Mouse (Mus musculus): ENCODE results near the gene Rtraf. TPM values are rescaled to one million over a fixed set of nuclear protein-coding genes. Genes with fewer than 3 reads are reported as not detected.
A peak's percentile ranks its signal among the peaks of the same experiment; 100 is the strongest.

Gene Rtraf
- total RNA-seq, 2 experiments from 2014 or later: 55.3 to 58.1 TPM

DNA sequence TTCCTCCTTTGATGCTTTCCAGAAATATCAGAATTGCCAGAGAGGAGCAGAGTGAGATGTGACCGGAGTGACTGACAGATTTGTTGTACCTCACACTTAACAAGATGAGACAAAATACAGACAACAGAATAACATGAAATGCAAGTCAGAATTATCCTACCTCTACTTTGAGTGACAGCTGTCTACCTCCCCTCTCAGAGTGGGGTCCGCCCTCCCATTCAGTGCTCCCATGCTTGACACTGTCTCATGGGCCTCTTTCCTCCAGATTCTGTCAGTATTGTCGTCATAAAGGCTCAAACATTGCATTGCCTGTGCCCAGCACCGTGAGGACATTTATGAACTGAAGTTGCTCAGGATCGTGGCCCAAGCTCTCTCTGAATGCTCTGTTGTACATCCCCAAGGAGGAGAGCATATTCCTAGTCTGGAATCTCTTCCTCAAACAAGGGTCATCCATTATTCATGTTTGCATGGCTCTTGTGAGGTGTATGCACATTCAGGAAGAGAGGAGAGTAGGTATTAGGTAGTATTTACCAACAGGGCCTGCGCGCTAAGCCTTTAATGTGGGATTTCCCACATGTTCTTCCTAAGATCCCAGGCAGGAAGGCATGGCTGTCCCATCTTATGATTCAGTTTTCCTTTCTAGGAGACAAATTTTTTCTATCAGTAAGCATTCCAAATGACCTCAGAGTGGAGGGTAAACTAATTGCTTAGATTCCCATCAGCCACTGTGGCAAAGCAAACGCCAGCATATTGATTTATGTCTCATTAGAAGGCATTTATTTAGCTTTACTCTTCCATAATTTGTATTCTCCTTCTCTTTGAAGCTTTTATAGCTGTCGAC lies 57.9 kb downstream of the Rtraf start:
- no peak for DNase-seq (ENCODE audit: extremely low spot score in 1 of 2, low spot score in 2 of 2)
- intact Hi-C loops (cut with DNase I): no loop called here

DNA sequence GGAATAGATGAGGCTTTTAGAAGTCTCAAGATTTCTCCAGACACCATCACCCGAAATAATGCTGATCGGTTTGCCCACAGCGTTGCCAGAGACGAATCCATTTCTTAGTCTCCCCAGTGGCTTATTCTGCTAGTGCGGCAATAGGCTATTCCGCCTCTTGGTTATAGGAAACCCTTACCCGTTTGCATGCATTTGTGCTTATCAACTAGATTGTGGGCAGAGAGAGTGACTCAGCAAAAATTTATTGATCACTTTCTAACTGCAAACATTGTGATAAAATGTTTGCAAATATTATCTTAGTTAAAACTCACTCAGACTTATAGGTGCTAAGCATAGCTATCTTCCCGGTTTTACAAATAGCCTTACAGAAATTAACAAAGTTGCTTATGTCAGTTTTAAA lies 59.3 kb downstream of the Rtraf start:
- no peak for DNase-seq (ENCODE audit: extremely low spot score in 1 of 2, low spot score in 2 of 2)
- intact Hi-C loops (cut with DNase I): no loop called here

DNA sequence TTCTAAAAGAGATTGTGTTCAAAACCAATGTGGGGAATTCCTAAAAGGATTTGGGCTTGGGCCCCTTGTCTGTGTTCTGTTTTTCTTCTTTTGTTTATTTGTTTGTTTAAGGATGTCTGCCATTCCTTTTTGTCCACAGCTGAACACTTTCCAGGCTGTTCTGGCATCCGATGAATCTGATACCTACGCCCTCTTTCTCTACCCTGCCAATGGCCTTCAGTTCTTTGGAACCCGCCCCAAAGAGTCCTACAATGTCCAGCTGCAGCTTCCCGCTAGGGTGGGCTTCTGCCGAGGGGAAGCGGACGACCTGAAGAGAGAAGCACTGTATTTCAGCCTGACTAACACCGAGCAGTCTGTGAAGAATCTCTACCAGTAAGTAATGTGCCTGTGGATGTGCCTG lies 60.1 kb downstream of the Rtraf start:
- intact Hi-C loops (cut with DNase I): no loop called here
- DNase-seq (ENCODE audit: extremely low spot score in 1 of 2, low spot score in 2 of 2): peak in 1 of 2 experiments; percentile 56

DNA sequence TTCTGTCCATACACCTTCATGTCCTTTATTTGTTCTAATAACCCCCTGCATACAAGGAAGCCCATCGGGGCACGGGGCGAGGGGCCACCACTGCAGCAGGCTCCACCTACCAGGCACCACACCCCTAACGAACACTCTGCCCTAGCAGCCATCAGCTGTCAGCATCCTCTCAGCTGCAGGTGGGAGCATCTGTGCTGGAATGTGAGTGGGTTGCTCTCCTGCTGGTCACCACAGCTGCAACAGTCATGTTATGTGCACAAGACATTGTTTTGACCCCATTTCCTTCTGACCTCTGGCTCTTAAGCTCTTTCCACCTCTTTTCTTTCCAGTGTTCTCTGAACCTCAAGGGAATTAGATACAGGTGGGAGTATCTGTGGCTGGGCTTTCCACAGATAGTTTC lies 61.6 kb downstream of the Rtraf start:
- intact Hi-C loops (cut with DNase I): no loop called here
- DNase-seq (ENCODE audit: extremely low spot score in 1 of 2, low spot score in 2 of 2): no peak

Other genes with a start within 250 kb of the Rtraf start
- 10 to 100 TPM; 12.2 to 12.6 TPM for gene Gm2237, start 238.7 kb downstream of the Rtraf start, total RNA-seq (2021)
- gene Gm5458, start 221.2 kb downstream of the Rtraf start, total RNA-seq (2021): not detected
- 10 to 100 TPM; 13.0 to 14.9 TPM for gene Nid2, start 72.6 kb downstream of the Rtraf start, total RNA-seq (2021)
- gene Gng2, start 153.8 kb upstream of the Rtraf start, total RNA-seq (2021): 100 to 1,000 TPM; 521 to 543 TPM

Measured in left cerebral cortex, postnatal 10 days (tissue).